Mouse (Mus musculus) hindbrain, embryonic 12.5 days (tissue): Measurements from ENCODE around the gene Car6. TPM values are rescaled to one million over a fixed set of nuclear protein-coding genes. Genes with fewer than 3 reads are reported as not detected.

ENCODE experiments used
- ATAC-seq: fragments of 200-750 bp; cut with Nextera tagmentation; 2 replicates; pipeline ENCODE4 v1.8.0; 2017; ENCODE audit warnings: moderate TSS enrichment; ENCODE audit not compliant: low FRiP score
- H3K27ac ChIP-seq: fragments of 300-500 bp; sonication (generic); 2 replicates; pipeline ENCODE4 v1.5.1; 2016; ENCODE audit warnings: mild to moderate bottlenecking
- H3K27me3 ChIP-seq: fragments of 300-500 bp; sonication (generic); 2 replicates; pipeline ENCODE4 v1.6.1; 2016; ENCODE audit warnings: mild to moderate bottlenecking
- H3K36me3 ChIP-seq: fragments of 300-500 bp; sonication (generic); 2 replicates; pipeline ENCODE4 v1.6.1; 2016; ENCODE audit warnings: mild to moderate bottlenecking
- H3K4me1 ChIP-seq: fragments of 300-500 bp; sonication (generic); 2 replicates; pipeline ENCODE4 v1.6.1; 2016
- H3K4me2 ChIP-seq: fragments of 300-500 bp; sonication (generic); replicated peaks from 2 replicates; pipeline ENCODE4 v1.6.1; 2016; ENCODE audit warnings: mild to moderate bottlenecking
- H3K4me3 ChIP-seq: fragments of 300-500 bp; sonication (generic); 2 replicates; pipeline ENCODE4 v1.5.1; 2016; ENCODE audit warnings: mild to moderate bottlenecking
- H3K9ac ChIP-seq: fragments of 300-500 bp; sonication (generic); 2 replicates; pipeline ENCODE4 v1.6.1; 2016; ENCODE audit warnings: mild to moderate bottlenecking, moderate library complexity
- H3K9me3 ChIP-seq: fragments of 300-500 bp; sonication (generic); replicated peaks from 2 replicates; pipeline ENCODE4 v1.6.1; 2016; ENCODE audit warnings: mild to moderate bottlenecking
- WGBS: fragments of 180-500 bp; shearing (Covaris S2); methylation state at CpG from one replicate; pipeline ENCODE4 v1.1.7; 2016; 5-methylcytosine and 5-hydroxymethylcytosine counted together
- polyA plus RNA-seq: library from polyadenylated mRNA; unstranded; fragments of >200 nt; fragmentation: Nextera tagmentation; extraction: Ambion mirVana; gene quantifications from 2 replicates; pipeline ENCODE4 v1.2.1, GENCODE M21; 2016

Car6 gene
- polyA plus RNA-seq, 1 experiment from 2014 or later, result 0.41 TPM

GRCm38 (mm10) chr4:150211930-150212552 lies 10.9 kb upstream of the Car6 start:
- Histone ChIP-seq H3K9ac (0 out of 2 replicates have a peak overlapping the region, but pooled peaks have one; percentile 46), H3K4me3 (peak overlapping the region; percentile 27), H3K9me3 (no peaks in the 10 kb centered on the region), H3K4me1 (peaks cover 10% of the 10 kb centered on the region), H3K36me3 (no peaks in the 10 kb centered on the region), H3K27me3 (no peaks in the 10 kb centered on the region), H3K4me2 (peak overlapping the region; percentile 55), H3K27ac (no peak overlapping the region)
- 54% methylated on average over 10 of the region's 10 CpGs for WGBS
- no peak for ATAC-seq

GRCm38 (mm10) chr4:150210306-150210705 lies 9.2 kb upstream of the Car6 start:
- peaks cover 8% of the 10 kb centered on the region for H3K4me1 ChIP-seq
- no peak overlapping the region for H3K4me2 ChIP-seq
- H3K4me3 ChIP-seq, result no peak overlapping the region
- no peaks in the 10 kb centered on the region for H3K27me3 ChIP-seq
- H3K27ac ChIP-seq, result no peak overlapping the region
- no peak for ATAC-seq
- H3K36me3 ChIP-seq, result no peaks in the 10 kb centered on the region
- H3K9ac ChIP-seq, result no peak overlapping the region
- WGBS, result 81% methylated on average over 8 of the region's 8 CpGs
- no peaks in the 10 kb centered on the region for H3K9me3 ChIP-seq

GRCm38 (mm10) chr4:150209751-150210150 lies 8.6 kb upstream of the Car6 start:
- ATAC-seq, result no peak
- no peaks in the 10 kb centered on the region for H3K27me3 ChIP-seq
- H3K36me3 ChIP-seq, result no peaks in the 10 kb centered on the region
- H3K4me1 ChIP-seq, result peaks cover 8% of the 10 kb centered on the region
- 93% methylated on average over 5 of the region's 5 CpGs for WGBS
- H3K27ac ChIP-seq, result no peak overlapping the region
- no peak overlapping the region for H3K4me3 ChIP-seq
- H3K9ac ChIP-seq, result no peak overlapping the region
- no peaks in the 10 kb centered on the region for H3K9me3 ChIP-seq
- H3K4me2 ChIP-seq, result no peak overlapping the region

GRCm38 (mm10) chr4:150204877-150205276 lies 3.7 kb upstream of the Car6 start:
- H3K4me1 ChIP-seq, result no peaks in the 10 kb centered on the region
- H3K9ac ChIP-seq, result no peak overlapping the region
- no peak overlapping the region for H3K4me3 ChIP-seq
- no peaks in the 10 kb centered on the region for H3K27me3 ChIP-seq
- H3K27ac ChIP-seq, result no peak overlapping the region
- H3K4me2 ChIP-seq, result no peak overlapping the region
- WGBS, result 73% methylated on average over 3 of the region's 3 CpGs
- no peaks in the 10 kb centered on the region for H3K36me3 ChIP-seq
- no peaks in the 10 kb centered on the region for H3K9me3 ChIP-seq
- ATAC-seq, result no peak

GRCm38 (mm10) chr4:150202702-150203101 lies 1.6 kb upstream of the Car6 start:
- no peaks in the 10 kb centered on the region; the same call in 1 of the 2 replicates for H3K4me1 ChIP-seq
- 83% methylated on average over 5 of the region's 5 CpGs for WGBS
- no peaks in the 10 kb centered on the region for H3K9me3 ChIP-seq
- no peak overlapping the region for H3K9ac ChIP-seq
- no peaks in the 10 kb centered on the region for H3K36me3 ChIP-seq
- ATAC-seq, result no peak
- no peaks in the 10 kb centered on the region for H3K27me3 ChIP-seq
- H3K4me2 ChIP-seq, result no peak overlapping the region
- H3K4me3 ChIP-seq, result no peak overlapping the region
- no peak overlapping the region for H3K27ac ChIP-seq

GRCm38 (mm10) chr4:150198268-150198667 lies 2.9 kb downstream of the Car6 start:
- H3K4me1 ChIP-seq, result no peaks in the 10 kb centered on the region; the same call in 1 of the 2 replicates
- WGBS, result 81% methylated on average over 9 of the region's 9 CpGs
- H3K27me3 ChIP-seq, result no peaks in the 10 kb centered on the region
- no peak overlapping the region for H3K4me3 ChIP-seq
- H3K4me2 ChIP-seq, result no peak overlapping the region
- no peak overlapping the region for H3K9ac ChIP-seq
- no peaks in the 10 kb centered on the region for H3K9me3 ChIP-seq
- no peaks in the 10 kb centered on the region for H3K36me3 ChIP-seq
- no peak for ATAC-seq
- H3K27ac ChIP-seq, result no peak overlapping the region

- Histone ChIP-seq H3K9me3 (no peaks in the 10 kb centered on the region), H3K27me3 (no peaks in the 10 kb centered on the region), H3K27ac (no peak overlapping the region), H3K36me3 (no peaks in the 10 kb centered on the region), H3K4me2 (no peak overlapping the region), H3K4me3 (no peak overlapping the region), H3K4me1 (no peaks in the 10 kb centered on the region; the same call in 1 of the 2 replicates), H3K9ac (no peak overlapping the region)
- no peak for ATAC-seq
- WGBS, result 43% methylated on average over 1 of the region's 1 CpGs
These were observed 7.2 kb downstream of the Car6 start for GRCm38 (mm10) chr4:150193915-150194314.

- H3K27me3 ChIP-seq, result no peaks in the 10 kb centered on the region
- no peak overlapping the region for H3K9ac ChIP-seq
- H3K4me1 ChIP-seq, result no peaks in the 10 kb centered on the region
- WGBS, result 86% methylated on average over 6 of the region's 6 CpGs
- H3K4me2 ChIP-seq, result no peak overlapping the region
- ATAC-seq, result no peak
- no peak overlapping the region for H3K27ac ChIP-seq
- no peak overlapping the region for H3K4me3 ChIP-seq
- no peaks in the 10 kb centered on the region for H3K9me3 ChIP-seq
- no peaks in the 10 kb centered on the region for H3K36me3 ChIP-seq
These were observed 8.9 kb downstream of the Car6 start for GRCm38 (mm10) chr4:150192199-150192598.

GRCm38 (mm10) chr4:150188236-150188635 lies 12.9 kb downstream of the Car6 start:
- no peaks in the 10 kb centered on the region for H3K36me3 ChIP-seq
- no peaks in the 10 kb centered on the region for H3K27me3 ChIP-seq
- no peak for ATAC-seq
- WGBS, result 45% methylated on average over 11 of the region's 11 CpGs
- no peak overlapping the region for H3K9ac ChIP-seq
- H3K9me3 ChIP-seq, result no peaks in the 10 kb centered on the region
- H3K4me3 ChIP-seq, result no peak overlapping the region
- no peak overlapping the region for H3K4me2 ChIP-seq
- no peak overlapping the region for H3K27ac ChIP-seq
- no peaks in the 10 kb centered on the region for H3K4me1 ChIP-seq

GRCm38 (mm10) chr4:150181304-150181703 lies 19.8 kb downstream of the Car6 start:
- no peak overlapping the region for H3K9ac ChIP-seq
- H3K4me3 ChIP-seq, result no peak overlapping the region
- no peaks in the 10 kb centered on the region for H3K36me3 ChIP-seq
- WGBS, result 90% methylated on average over 7 of the region's 7 CpGs
- 0 out of 2 replicates have a peak, but pooled peaks cover 3% of the 10 kb centered on the region for H3K4me1 ChIP-seq
- H3K4me2 ChIP-seq, result no peak overlapping the region
- no peak overlapping the region for H3K27ac ChIP-seq
- H3K9me3 ChIP-seq, result peaks cover 4% of the 10 kb centered on the region; the same call in 1 of the 2 replicates
- H3K27me3 ChIP-seq, result no peaks in the 10 kb centered on the region
- no peak for ATAC-seq

- Histone ChIP-seq H3K27me3 (no peaks in the 10 kb centered on the region), H3K4me3 (no peak overlapping the region), H3K27ac (no peak overlapping the region), H3K4me2 (no peak overlapping the region), H3K9me3 (peaks cover 4% of the 10 kb centered on the region; the same call in 1 of the 2 replicates), H3K36me3 (no peaks in the 10 kb centered on the region), H3K4me1 (0 out of 2 replicates have a peak, but pooled peaks cover 3% of the 10 kb centered on the region), H3K9ac (no peak overlapping the region)
- 50% methylated on average over 4 of the region's 4 CpGs for WGBS
- no peak for ATAC-seq
These were observed 23.0 kb downstream of the Car6 start for GRCm38 (mm10) chr4:150178131-150178530.

- Histone ChIP-seq H3K9me3 (peaks cover 4% of the 10 kb centered on the region; the same call in 1 of the 2 replicates), H3K27me3 (no peaks in the 10 kb centered on the region), H3K4me3 (no peak overlapping the region), H3K27ac (no peak overlapping the region), H3K36me3 (no peaks in the 10 kb centered on the region), H3K4me2 (no peak overlapping the region), H3K4me1 (0 out of 2 replicates have a peak, but pooled peaks cover 3% of the 10 kb centered on the region), H3K9ac (no peak overlapping the region)
- ATAC-seq, result no peak
- WGBS, result 70% methylated on average over 8 of the region's 8 CpGs
These were observed 24.0 kb downstream of the Car6 start for GRCm38 (mm10) chr4:150177122-150177521.

- WGBS, result 6% methylated on average over 7 of the region's 7 CpGs
- no peak overlapping the region for H3K9ac ChIP-seq
- 0 out of 2 replicates have a peak, but pooled peaks cover 3% of the 10 kb centered on the region for H3K4me1 ChIP-seq
- no peak overlapping the region for H3K27ac ChIP-seq
- 0 out of 2 replicates have a peak, but pooled peaks cover 3% of the 10 kb centered on the region for H3K27me3 ChIP-seq
- H3K9me3 ChIP-seq, result peaks cover 4% of the 10 kb centered on the region; the same call in 1 of the 2 replicates
- peak; percentile 38; the same call in 1 of the 2 replicates for ATAC-seq
- H3K36me3 ChIP-seq, result no peaks in the 10 kb centered on the region
- 0 out of 2 replicates have a peak overlapping the region, but pooled peaks have one; percentile 22 for H3K4me2 ChIP-seq
- H3K4me3 ChIP-seq, result no peak overlapping the region
These were observed 24.6 kb downstream of the Car6 start for GRCm38 (mm10) chr4:150176535-150176934.
